Mouse (Mus musculus): Measurements from ENCODE around the gene Shisa9. TPM values are rescaled to one million over a fixed set of nuclear protein-coding genes. Genes with fewer than 3 reads are reported as not detected.

Shisa9 gene
- total and polyA plus RNA-seq, 2 experiments, result 0.12 to 0.74 TPM

GRCm38 (mm10) chr16:12095365-12095764 lies 111.5 kb downstream of the Shisa9 start:
- DNase-seq (ENCODE audit: extremely low read depth, low read depth, low spot score), result no peak
- H3K36me3 ChIP-seq (ENCODE audit: control insufficient read depth, insufficient read depth, low read length), result no peaks in the 10 kb centered on the region
- H3K9ac ChIP-seq (ENCODE audit: low read depth, low read length), result no peak overlapping the region
- H3K4me3 ChIP-seq (ENCODE audit: insufficient read depth, low read depth, low read length), result no peak overlapping the region
- H3K27me3 ChIP-seq (ENCODE audit: control insufficient read depth, insufficient read depth, low read length), result no peaks in the 10 kb centered on the region
- no peaks in the 10 kb centered on the region for H3K4me1 ChIP-seq (ENCODE audit: control insufficient read depth, insufficient read depth, low read length)
- 59% methylated on average over 2 of the region's 2 CpGs for WGBS
- H3K79me2 ChIP-seq (ENCODE audit: control insufficient read depth, insufficient read depth, low read length), result no peaks in the 10 kb centered on the region
- TF ChIP-seq POLR2A (IDR thresholded peaks at IDR 0.05; ENCODE audit: extremely low read depth, insufficient read depth, low read length), result no peak
- no peak for TF ChIP-seq CTCF (IDR thresholded peaks at IDR 0.05; ENCODE audit: low read depth, low read length)
- H3K27ac ChIP-seq (replicated peaks; ENCODE audit: insufficient read depth, low read depth, low read length), result no peak overlapping the region

GRCm38 (mm10) chr16:12108436-12108835 lies 124.5 kb downstream of the Shisa9 start:
- WGBS, result 86% methylated on average over 4 of the region's 4 CpGs
- Histone ChIP-seq H3K4me3 (ENCODE audit: insufficient read depth, low read depth, low read length) (no peak overlapping the region), H3K4me1 (ENCODE audit: control insufficient read depth, insufficient read depth, low read length) (no peaks in the 10 kb centered on the region), H3K27me3 (ENCODE audit: control insufficient read depth, insufficient read depth, low read length) (no peaks in the 10 kb centered on the region), H3K9ac (ENCODE audit: low read depth, low read length) (no peak overlapping the region), H3K79me2 (ENCODE audit: control insufficient read depth, insufficient read depth, low read length) (no peaks in the 10 kb centered on the region), H3K36me3 (ENCODE audit: control insufficient read depth, insufficient read depth, low read length) (no peaks in the 10 kb centered on the region), H3K27ac (replicated peaks; ENCODE audit: insufficient read depth, low read depth, low read length) (no peak overlapping the region)
- TF ChIP-seq CTCF (IDR thresholded peaks at IDR 0.05; ENCODE audit: low read depth, low read length) (no peak), POLR2A (IDR thresholded peaks at IDR 0.05; ENCODE audit: extremely low read depth, insufficient read depth, low read length) (no peak)
- no peak for DNase-seq (ENCODE audit: extremely low read depth, low read depth, low spot score)

DNA sequence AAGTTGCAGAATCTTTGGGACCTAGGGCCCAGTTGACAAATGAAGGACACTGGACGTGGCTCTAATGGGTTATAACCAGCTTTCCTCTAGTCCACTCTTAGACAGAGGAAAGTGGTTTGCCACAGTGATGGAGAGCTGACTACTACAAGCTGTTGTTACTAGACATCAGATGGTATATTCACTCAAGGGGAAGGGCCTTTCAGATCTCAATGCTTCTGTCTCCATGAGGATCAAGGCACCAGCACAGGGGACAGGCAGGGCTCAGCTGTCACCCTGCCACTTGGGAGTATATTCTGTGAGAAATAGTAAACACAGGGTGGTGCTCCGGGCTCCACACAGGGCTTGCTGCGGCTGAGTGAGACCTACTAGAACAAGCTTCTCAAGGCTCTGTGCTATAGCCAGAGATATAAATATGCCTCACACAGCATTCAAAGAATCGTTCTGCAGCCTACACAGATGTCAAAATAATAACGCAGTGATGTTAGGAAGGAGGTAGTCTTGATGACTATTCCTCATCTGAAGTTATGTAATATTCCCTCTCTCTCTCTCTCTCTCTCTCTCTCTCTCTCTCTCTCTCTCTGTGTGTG lies 127.0 kb downstream of the Shisa9 start:
- no peak for DNase-seq (ENCODE audit: extremely low read depth, low read depth, low spot score)
- H3K79me2 ChIP-seq (ENCODE audit: control insufficient read depth, insufficient read depth, low read length), result no peaks in the 10 kb centered on the region
- no peak overlapping the region for H3K9ac ChIP-seq (ENCODE audit: low read depth, low read length)
- no peak overlapping the region for H3K4me3 ChIP-seq (ENCODE audit: insufficient read depth, low read depth, low read length)
- H3K27me3 ChIP-seq (ENCODE audit: control insufficient read depth, insufficient read depth, low read length), result no peaks in the 10 kb centered on the region
- H3K36me3 ChIP-seq (ENCODE audit: control insufficient read depth, insufficient read depth, low read length), result no peaks in the 10 kb centered on the region
- 85% methylated on average over 5 of the region's 5 CpGs for WGBS
- H3K27ac ChIP-seq (replicated peaks; ENCODE audit: insufficient read depth, low read depth, low read length), result no peak overlapping the region
- no peak for TF ChIP-seq CTCF (IDR thresholded peaks at IDR 0.05; ENCODE audit: low read depth, low read length)
- no peak for TF ChIP-seq POLR2A (IDR thresholded peaks at IDR 0.05; ENCODE audit: extremely low read depth, insufficient read depth, low read length)
- no peaks in the 10 kb centered on the region for H3K4me1 ChIP-seq (ENCODE audit: control insufficient read depth, insufficient read depth, low read length)

GRCm38 (mm10) chr16:12114396-12114795 lies 130.5 kb downstream of the Shisa9 start:
- Histone ChIP-seq H3K36me3 (ENCODE audit: control insufficient read depth, insufficient read depth, low read length) (no peaks in the 10 kb centered on the region), H3K4me3 (ENCODE audit: insufficient read depth, low read depth, low read length) (no peak overlapping the region), H3K79me2 (ENCODE audit: control insufficient read depth, insufficient read depth, low read length) (no peaks in the 10 kb centered on the region), H3K27ac (replicated peaks; ENCODE audit: insufficient read depth, low read depth, low read length) (no peak overlapping the region), H3K27me3 (ENCODE audit: control insufficient read depth, insufficient read depth, low read length) (no peaks in the 10 kb centered on the region), H3K9ac (ENCODE audit: low read depth, low read length) (no peak overlapping the region), H3K4me1 (ENCODE audit: control insufficient read depth, insufficient read depth, low read length) (no peaks in the 10 kb centered on the region)
- WGBS, result 53% methylated on average over 5 of the region's 5 CpGs
- TF ChIP-seq POLR2A (IDR thresholded peaks at IDR 0.05; ENCODE audit: extremely low read depth, insufficient read depth, low read length) (no peak), CTCF (IDR thresholded peaks at IDR 0.05; ENCODE audit: low read depth, low read length) (no peak)
- no peak for DNase-seq (ENCODE audit: extremely low read depth, low read depth, low spot score)

DNA sequence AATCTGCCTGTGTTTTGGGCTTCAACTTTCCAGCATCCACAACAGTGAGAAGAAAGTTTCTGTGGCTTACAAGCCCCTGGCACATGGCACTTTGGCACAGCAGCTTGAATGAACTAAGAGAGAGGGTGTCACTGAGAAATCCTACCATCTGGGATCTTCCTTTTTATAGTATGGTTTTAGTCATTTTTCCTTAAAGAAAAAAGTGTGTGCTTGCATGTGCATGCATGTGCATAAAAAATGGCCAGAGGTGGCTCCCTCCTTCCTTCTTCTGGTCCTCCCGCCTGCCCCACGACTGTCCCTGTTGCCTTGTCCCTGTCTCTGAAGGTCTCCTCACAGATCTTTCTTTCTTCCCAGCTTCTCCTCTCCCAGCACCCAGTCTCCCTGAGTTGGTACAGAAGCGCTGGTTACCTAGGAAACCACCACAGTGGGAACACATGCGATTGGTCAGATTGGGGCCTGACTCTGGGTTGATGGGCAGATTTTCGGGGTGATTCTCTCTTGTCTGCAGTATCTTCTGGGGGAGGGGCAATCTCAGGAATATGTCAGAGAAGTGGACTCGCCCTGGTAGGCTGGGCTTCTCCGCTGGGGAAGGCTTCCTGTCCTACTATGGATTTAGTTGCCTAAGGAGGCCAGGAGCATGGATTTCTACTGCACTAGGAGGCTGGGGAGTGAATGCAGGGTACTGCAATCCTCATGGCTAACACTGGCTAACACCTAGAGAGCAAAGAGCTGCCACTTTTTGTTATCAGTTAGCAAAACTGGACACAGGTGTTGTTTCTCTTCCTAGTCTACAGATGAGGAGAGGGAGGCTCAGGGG lies 131.3 kb downstream of the Shisa9 start:
- H3K4me3 ChIP-seq (ENCODE audit: insufficient read depth, low read depth, low read length), result no peak overlapping the region
- 77% methylated on average over 7 of the region's 7 CpGs for WGBS
- DNase-seq (ENCODE audit: extremely low read depth, low read depth, low spot score), result no peak
- no peak overlapping the region for H3K9ac ChIP-seq (ENCODE audit: low read depth, low read length)
- H3K36me3 ChIP-seq (ENCODE audit: control insufficient read depth, insufficient read depth, low read length), result no peaks in the 10 kb centered on the region
- no peak for TF ChIP-seq CTCF (IDR thresholded peaks at IDR 0.05; ENCODE audit: low read depth, low read length)
- TF ChIP-seq POLR2A (IDR thresholded peaks at IDR 0.05; ENCODE audit: extremely low read depth, insufficient read depth, low read length), result no peak
- H3K27ac ChIP-seq (replicated peaks; ENCODE audit: insufficient read depth, low read depth, low read length), result no peak overlapping the region
- no peaks in the 10 kb centered on the region for H3K4me1 ChIP-seq (ENCODE audit: control insufficient read depth, insufficient read depth, low read length)
- no peaks in the 10 kb centered on the region for H3K79me2 ChIP-seq (ENCODE audit: control insufficient read depth, insufficient read depth, low read length)
- no peaks in the 10 kb centered on the region for H3K27me3 ChIP-seq (ENCODE audit: control insufficient read depth, insufficient read depth, low read length)

- no peaks in the 10 kb centered on the region for H3K27me3 ChIP-seq (ENCODE audit: control insufficient read depth, insufficient read depth, low read length)
- H3K4me3 ChIP-seq (ENCODE audit: insufficient read depth, low read depth, low read length), result no peak overlapping the region
- H3K27ac ChIP-seq (replicated peaks; ENCODE audit: insufficient read depth, low read depth, low read length), result no peak overlapping the region
- 97% methylated on average over 1 of the region's 1 CpGs for WGBS
- no peaks in the 10 kb centered on the region for H3K4me1 ChIP-seq (ENCODE audit: control insufficient read depth, insufficient read depth, low read length)
- no peaks in the 10 kb centered on the region for H3K79me2 ChIP-seq (ENCODE audit: control insufficient read depth, insufficient read depth, low read length)
- no peak for DNase-seq (ENCODE audit: extremely low read depth, low read depth, low spot score)
- no peak overlapping the region for H3K9ac ChIP-seq (ENCODE audit: low read depth, low read length)
- TF ChIP-seq POLR2A (IDR thresholded peaks at IDR 0.05; ENCODE audit: extremely low read depth, insufficient read depth, low read length) (no peak), CTCF (IDR thresholded peaks at IDR 0.05; ENCODE audit: low read depth, low read length) (no peak)
- no peaks in the 10 kb centered on the region for H3K36me3 ChIP-seq (ENCODE audit: control insufficient read depth, insufficient read depth, low read length)
Observed at GRCm38 (mm10) chr16:12116926-12117325, 133.0 kb downstream of the Shisa9 start.
